Mouse (Mus musculus) intestine, embryonic 14.5 days (tissue): ENCODE measurements around the gene Brd3os. TPM values are rescaled to one million over a fixed set of nuclear protein-coding genes. Genes with fewer than 3 reads are reported as not detected.

Experiments
- ATAC-seq: fragments of 200-750 bp; cut with Nextera tagmentation; replicated peaks from 2 replicates; pipeline ENCODE4 v1.8.0; 2017; ENCODE audit warnings: low read depth, moderate number of reproducible peaks, moderate TSS enrichment, moderate library complexity; ENCODE audit not compliant: low FRiP score, low TSS enrichment
- DNase-seq: peaks from one replicate; pipeline ENCODE4 v3.0.0-alpha.2; 2018; ENCODE audit warnings: low spot score
- H3K27ac ChIP-seq: fragments of 300-500 bp; sonication (generic); 2 replicates; pipeline ENCODE4 v1.5.1; 2014; ENCODE audit warnings: low read depth, mild to moderate bottlenecking, control low read depth
- H3K27me3 ChIP-seq: fragments of 300-500 bp; sonication (generic); replicated peaks from 2 replicates; pipeline ENCODE4 v1.6.1; 2014; ENCODE audit warnings: low read length, control low read depth; ENCODE audit not compliant: control insufficient read depth, insufficient read depth
- H3K36me3 ChIP-seq: fragments of 300-500 bp; sonication (generic); 2 replicates; pipeline ENCODE4 v1.6.1; 2014; ENCODE audit warnings: low read length, control low read depth; ENCODE audit not compliant: control insufficient read depth, insufficient read depth
- H3K4me1 ChIP-seq: fragments of 300-500 bp; sonication (generic); replicated peaks from 2 replicates; pipeline ENCODE4 v1.6.1; 2014; ENCODE audit warnings: low read length, control low read depth, mixed read lengths; ENCODE audit not compliant: control insufficient read depth, insufficient read depth
- H3K4me2 ChIP-seq: fragments of 300-500 bp; sonication (generic); 2 replicates; pipeline ENCODE4 v1.6.1; 2014; ENCODE audit warnings: low read length
- H3K4me3 ChIP-seq: fragments of 300-500 bp; sonication (generic); 2 replicates; pipeline ENCODE4 v1.5.1; 2014; ENCODE audit warnings: low read depth, low read length, control low read depth, mixed read lengths
- H3K9ac ChIP-seq: fragments of 300-500 bp; sonication (generic); 2 replicates; pipeline ENCODE4 v1.6.1; 2014; ENCODE audit warnings: mild to moderate bottlenecking, low read length
- H3K9me3 ChIP-seq: fragments of 300-500 bp; sonication (generic); 2 replicates; pipeline ENCODE4 v1.6.1; 2016; ENCODE audit warnings: low read length, control low read depth; ENCODE audit not compliant: control insufficient read depth
- WGBS: fragments of 180-500 bp; shearing (Covaris S2); extraction: QIAGEN DNeasy Blood & Tissue Kit; methylation state at CpG from one replicate; pipeline ENCODE4 v1.1.7; 2014; 5-methylcytosine and 5-hydroxymethylcytosine counted together
- polyA plus RNA-seq: library from polyadenylated mRNA; unstranded; fragments of >200 nt; fragmentation: Nextera tagmentation; extraction: Ambion mirVana; gene quantifications from 2 replicates; pipeline ENCODE4 v1.2.1, GENCODE M21; 2014

Gene Brd3os
- polyA plus RNA-seq, 1 experiment from 2014 or later = 7.7 TPM

DNA sequence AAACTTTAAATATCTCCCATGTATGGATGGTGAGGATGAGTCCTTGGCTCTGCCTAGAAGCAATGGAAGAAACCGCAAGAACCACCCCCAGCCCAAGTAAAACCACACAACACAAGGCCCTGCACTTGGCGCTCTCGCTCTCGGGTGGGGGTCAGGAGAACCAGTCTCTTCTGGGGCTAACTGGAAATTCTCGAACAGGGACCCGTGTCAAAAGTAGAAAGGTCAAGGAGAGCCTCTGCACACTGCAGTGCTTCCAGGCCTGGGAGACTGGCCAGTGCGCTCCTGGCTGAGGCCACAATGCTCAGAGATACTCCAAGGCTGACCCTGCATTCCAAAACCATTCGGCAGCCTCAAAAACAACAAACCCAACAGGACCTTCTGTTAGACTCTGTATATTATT lies 4.7 kb downstream of the Brd3os start:
- H3K4me3 ChIP-seq = no peak overlapping the region
- DNase-seq (no peak), ATAC-seq (no peak)
- no peaks in the 10 kb centered on the region for H3K9me3 ChIP-seq
- H3K4me2 ChIP-seq = no peak overlapping the region
- 92% methylated on average over 8 of the region's 8 CpGs for WGBS
- no peak overlapping the region for H3K27ac ChIP-seq
- H3K4me1 ChIP-seq = peaks cover 10% of the 10 kb centered on the region
- H3K36me3 ChIP-seq = peaks cover 76% of the 10 kb centered on the region
- H3K9ac ChIP-seq = no peak overlapping the region
- no peaks in the 10 kb centered on the region for H3K27me3 ChIP-seq

DNA sequence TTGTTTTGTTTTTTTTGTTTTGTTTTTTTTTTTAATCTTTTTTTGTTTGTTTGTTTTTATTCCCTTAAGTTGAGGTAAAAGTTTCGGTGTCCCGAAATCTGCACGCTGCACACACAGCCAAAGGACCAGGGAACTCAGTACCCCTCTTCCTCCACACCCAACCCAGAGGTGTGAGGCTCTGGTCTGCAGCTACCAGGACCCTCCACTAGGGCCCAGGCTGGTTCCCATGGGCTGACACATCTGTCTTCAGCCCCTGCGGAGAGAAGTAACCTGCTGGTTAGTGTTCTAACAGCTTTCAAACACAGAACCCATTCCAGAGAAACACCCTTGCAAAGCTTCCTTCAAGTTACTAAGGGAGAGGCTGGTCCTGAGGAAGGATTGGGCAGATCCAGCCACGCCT lies 5.7 kb downstream of the Brd3os start:
- ATAC-seq (no peak), DNase-seq (no peak)
- Histone ChIP-seq H3K4me1 (peaks cover 9% of the 10 kb centered on the region), H3K27ac (no peak overlapping the region), H3K9ac (no peak overlapping the region), H3K27me3 (no peaks in the 10 kb centered on the region), H3K9me3 (no peaks in the 10 kb centered on the region), H3K4me2 (no peak overlapping the region), H3K36me3 (peaks cover 86% of the 10 kb centered on the region), H3K4me3 (no peak overlapping the region)
- 86% methylated on average over 5 of the region's 5 CpGs for WGBS

DNA sequence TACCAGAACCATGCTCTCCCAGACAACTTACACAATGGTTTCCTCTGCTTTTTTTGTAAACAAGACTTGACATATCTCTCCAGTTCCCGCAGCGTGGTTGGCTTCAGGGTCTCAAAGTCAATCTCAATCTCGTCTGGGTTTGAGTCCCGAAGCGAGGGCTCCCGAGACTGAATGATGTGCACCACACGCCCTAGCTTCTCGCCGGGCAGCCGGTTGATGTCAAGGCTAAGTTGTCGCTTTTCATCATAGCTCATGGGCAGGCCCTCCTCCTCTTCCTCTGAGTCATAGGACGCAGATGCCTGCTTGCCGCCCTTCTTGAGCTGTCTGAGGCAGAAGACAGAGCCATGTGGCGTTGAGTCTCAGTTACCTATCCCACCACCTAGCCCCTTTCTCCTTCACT lies 8.1 kb downstream of the Brd3os start:
- Histone ChIP-seq H3K27ac (no peak overlapping the region), H3K4me2 (no peak overlapping the region), H3K4me1 (no peaks in the 10 kb centered on the region), H3K9ac (no peak overlapping the region), H3K9me3 (no peaks in the 10 kb centered on the region), H3K36me3 (peaks cover 99% of the 10 kb centered on the region), H3K4me3 (no peak overlapping the region), H3K27me3 (no peaks in the 10 kb centered on the region)
- ATAC-seq = no peak
- no peak for DNase-seq
- WGBS = 60% methylated on average over 14 of the region's 14 CpGs

DNA sequence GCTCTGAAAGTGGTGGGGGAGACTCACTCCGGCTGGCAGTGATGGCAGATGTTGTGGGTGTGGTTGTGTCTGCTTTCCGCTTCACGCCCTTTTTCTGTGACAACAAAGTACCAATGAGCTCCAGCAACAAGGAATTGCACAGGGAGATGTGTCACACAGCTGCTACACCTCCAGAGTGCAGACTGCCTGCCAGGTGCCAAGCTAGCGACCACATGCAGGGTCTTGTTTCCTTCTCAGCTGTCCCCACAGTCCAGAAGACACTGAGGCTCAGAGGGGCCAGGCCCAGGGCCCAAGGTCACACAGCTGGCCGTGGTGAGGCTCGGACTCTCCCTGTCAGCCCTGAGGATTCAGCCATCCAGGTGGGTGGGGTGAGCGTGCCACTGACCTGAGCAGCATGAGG lies 17.6 kb downstream of the Brd3os start:
- peaks cover 96% of the 10 kb centered on the region for H3K36me3 ChIP-seq
- 89% methylated on average over 7 of the region's 7 CpGs for whole genome bisulfite sequencing

DNA sequence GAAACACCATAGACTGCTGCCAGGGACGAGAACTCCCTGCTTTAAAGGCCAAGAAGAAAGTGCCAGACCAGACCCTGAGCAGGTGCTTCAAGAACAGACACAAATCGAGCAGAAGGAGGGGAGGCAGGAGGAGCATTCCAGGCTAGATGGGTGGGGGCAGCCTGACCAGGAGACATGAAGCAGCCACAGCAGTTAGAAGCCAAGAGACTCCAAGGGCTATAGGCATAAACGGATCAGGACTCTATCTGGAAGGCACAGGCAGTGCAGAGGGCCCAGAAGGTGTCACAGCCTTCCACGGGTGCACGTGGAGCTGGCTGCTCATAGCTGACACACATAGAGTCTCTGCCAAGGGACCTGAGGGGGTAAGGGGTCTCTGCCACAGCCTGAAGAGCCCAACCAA lies 18.0 kb downstream of the Brd3os start:
- ATAC-seq = no peak; the same call in 1 of the 2 replicates
- H3K4me2 ChIP-seq = no peak overlapping the region
- peaks cover 93% of the 10 kb centered on the region for H3K36me3 ChIP-seq
- no peaks in the 10 kb centered on the region for H3K4me1 ChIP-seq
- H3K4me3 ChIP-seq = no peak overlapping the region
- no peaks in the 10 kb centered on the region for H3K9me3 ChIP-seq
- WGBS = 81% methylated on average over 5 of the region's 5 CpGs
- DNase-seq = no peak
- no peak overlapping the region for H3K9ac ChIP-seq
- no peak overlapping the region for H3K27ac ChIP-seq
- no peaks in the 10 kb centered on the region for H3K27me3 ChIP-seq

More for the DNA sequence above, 17.6 kb downstream of the Brd3os start:
- DNase-seq (no peak), ATAC-seq (no peak)
- H3K4me3 ChIP-seq = no peak overlapping the region
- no peak overlapping the region for H3K4me2 ChIP-seq
- no peak overlapping the region for H3K9ac ChIP-seq
- H3K4me1 ChIP-seq = no peaks in the 10 kb centered on the region
- H3K27me3 ChIP-seq = no peaks in the 10 kb centered on the region
- H3K27ac ChIP-seq = no peak overlapping the region
- no peaks in the 10 kb centered on the region for H3K9me3 ChIP-seq

DNA sequence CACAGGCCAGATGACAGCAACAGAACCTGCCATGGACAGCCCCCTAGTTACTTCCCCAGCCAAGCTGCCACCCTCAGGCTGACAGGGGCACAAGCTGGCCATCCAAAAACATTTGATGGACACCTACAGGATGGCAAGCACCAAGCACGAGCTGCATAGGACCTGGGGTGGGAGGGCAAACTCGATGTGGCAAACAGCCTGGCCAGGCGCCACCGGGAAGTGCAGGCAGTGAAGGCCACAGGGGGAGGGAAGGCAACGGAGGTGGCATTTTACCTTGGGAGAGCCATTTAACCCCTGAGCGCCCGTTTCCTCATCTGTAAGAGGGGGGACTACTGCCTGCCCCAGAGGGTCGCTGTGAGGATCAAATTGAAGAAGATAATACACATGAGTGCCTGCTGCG lies 18.5 kb downstream of the Brd3os start:
- Histone ChIP-seq H3K27me3 (no peaks in the 10 kb centered on the region), H3K4me2 (no peak overlapping the region), H3K4me1 (no peaks in the 10 kb centered on the region), H3K9ac (no peak overlapping the region), H3K4me3 (no peak overlapping the region), H3K27ac (no peak overlapping the region), H3K36me3 (peaks cover 93% of the 10 kb centered on the region), H3K9me3 (no peaks in the 10 kb centered on the region)
- WGBS = 68% methylated on average over 9 of the region's 9 CpGs
- DNase-seq (no peak), ATAC-seq (no peak)

DNA sequence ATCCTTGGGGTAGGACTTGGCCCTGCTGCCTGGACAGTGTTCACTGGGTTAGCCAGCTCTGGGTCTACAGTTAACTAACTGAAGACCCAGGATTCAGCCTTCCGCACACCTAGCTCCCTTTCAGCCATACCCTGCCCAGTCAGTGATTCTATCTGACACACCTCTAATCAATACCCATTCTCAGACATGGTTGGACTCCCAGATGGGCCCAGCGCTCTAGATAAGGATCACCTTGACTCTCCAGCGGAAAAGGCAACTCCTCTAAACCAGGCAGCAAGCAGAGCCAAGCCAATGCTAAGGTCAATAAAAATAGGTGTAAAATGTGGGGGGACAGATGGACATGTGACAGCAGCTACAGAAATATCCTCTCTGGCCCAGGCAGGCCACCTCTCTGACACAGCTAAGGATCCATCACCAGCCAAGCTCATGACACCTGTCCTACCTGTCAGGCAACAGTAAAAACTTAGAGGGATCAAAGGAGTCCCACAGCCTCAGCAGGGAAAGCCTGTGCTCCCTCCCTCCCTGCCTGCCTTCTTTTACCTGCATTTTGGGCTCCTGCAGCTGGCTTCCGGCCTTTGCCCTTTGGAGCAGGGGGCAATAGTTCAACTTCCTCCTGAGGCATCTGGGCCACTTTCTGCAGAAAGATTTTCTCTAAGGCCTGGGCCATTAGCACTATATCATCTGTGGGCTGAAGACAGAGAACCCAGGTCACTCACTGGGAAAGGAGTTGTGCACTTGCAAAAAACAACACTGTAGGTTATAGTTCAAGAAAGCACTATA lies 19.9 kb downstream of the Brd3os start:
- Histone ChIP-seq H3K4me2 (no peak overlapping the region), H3K4me1 (no peaks in the 10 kb centered on the region; the same call in 1 of the 2 replicates), H3K27ac (no peak overlapping the region), H3K9ac (no peak overlapping the region), H3K36me3 (peaks cover 85% of the 10 kb centered on the region), H3K27me3 (no peaks in the 10 kb centered on the region), H3K4me3 (no peak overlapping the region), H3K9me3 (no peaks in the 10 kb centered on the region)
- ATAC-seq (no peak), DNase-seq (no peak)
- WGBS = 77% methylated on average over 4 of the region's 4 CpGs

DNA sequence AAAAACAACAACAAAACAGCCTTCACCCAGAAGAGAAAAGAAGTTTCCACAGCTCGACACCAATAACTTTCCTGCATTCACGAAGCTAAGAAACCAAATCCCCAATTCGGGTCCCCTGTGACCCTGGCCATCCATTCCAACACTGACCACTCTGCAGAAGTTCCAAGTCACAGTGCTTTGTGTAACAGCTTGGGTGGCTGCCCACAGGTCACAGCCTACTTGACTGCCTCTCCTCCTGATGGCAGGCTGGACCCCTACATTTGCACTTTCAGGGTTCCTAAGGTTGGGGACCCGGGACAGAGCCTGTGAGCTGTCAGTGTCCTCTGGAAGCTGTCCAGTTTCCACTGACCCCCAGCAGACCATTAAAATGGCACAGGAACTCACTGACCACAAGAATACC lies 20.8 kb downstream of the Brd3os start:
- DNase-seq (no peak), ATAC-seq (no peak)
- Histone ChIP-seq H3K4me3 (no peak overlapping the region), H3K4me1 (no peaks in the 10 kb centered on the region; the same call in 1 of the 2 replicates), H3K27ac (no peak overlapping the region), H3K9me3 (no peaks in the 10 kb centered on the region), H3K4me2 (no peak overlapping the region), H3K27me3 (no peaks in the 10 kb centered on the region), H3K36me3 (peaks cover 81% of the 10 kb centered on the region), H3K9ac (no peak overlapping the region)
- WGBS = 88% methylated on average over 4 of the region's 4 CpGs
